Mouse (Mus musculus): ENCODE measurements around the gene Gramd1c. TPM values are rescaled to one million over a fixed set of nuclear protein-coding genes. Genes with fewer than 3 reads are reported as not detected.

The Gramd1c gene
- polyA plus RNA-seq, 1 experiment: not detected

GRCm38 (mm10) chr16:43958038-43958437 lies 105.1 kb downstream of the Gramd1c start:
- peaks cover 3% of the 10 kb centered on the region for H3K36me3 ChIP-seq (ENCODE audit: control insufficient read depth)
- TF ChIP-seq GATA1 (IDR thresholded peaks at IDR 0.05; ENCODE audit: low read length) (no peak), TAL1 (IDR thresholded peaks at IDR 0.05; ENCODE audit: low read length) (no peak)
- H3K9me3 ChIP-seq (ENCODE audit: control insufficient read depth, low read length): no peaks in the 10 kb centered on the region
- no peaks in the 10 kb centered on the region for H3K4me1 ChIP-seq (ENCODE audit: control insufficient read depth)
- no peak overlapping the region for H3K4me3 ChIP-seq (replicated peaks)
- no peaks in the 10 kb centered on the region for H3K27me3 ChIP-seq (ENCODE audit: control insufficient read depth)

- no peaks in the 10 kb centered on the region for H3K9me3 ChIP-seq (ENCODE audit: control insufficient read depth, low read length)
- no peak overlapping the region for H3K4me3 ChIP-seq (replicated peaks)
- H3K4me1 ChIP-seq (ENCODE audit: control insufficient read depth): no peaks in the 10 kb centered on the region
- H3K36me3 ChIP-seq (ENCODE audit: control insufficient read depth): no peaks in the 10 kb centered on the region; the same call in 1 of the 2 replicates
- H3K27me3 ChIP-seq (ENCODE audit: control insufficient read depth): no peaks in the 10 kb centered on the region
- TF ChIP-seq GATA1 (IDR thresholded peaks at IDR 0.05; ENCODE audit: low read length) (no peak), TAL1 (IDR thresholded peaks at IDR 0.05; ENCODE audit: low read length) (no peak)
Observed at GRCm38 (mm10) chr16:43954913-43955312, 108.2 kb downstream of the Gramd1c start.

- Histone ChIP-seq H3K36me3 (ENCODE audit: control insufficient read depth) (no peaks in the 10 kb centered on the region), H3K4me1 (ENCODE audit: control insufficient read depth) (no peaks in the 10 kb centered on the region), H3K27me3 (ENCODE audit: control insufficient read depth) (no peaks in the 10 kb centered on the region), H3K9me3 (ENCODE audit: control insufficient read depth, low read length) (no peaks in the 10 kb centered on the region), H3K4me3 (replicated peaks) (no peak overlapping the region)
- TF ChIP-seq GATA1 (IDR thresholded peaks at IDR 0.05; ENCODE audit: low read length): no peak
Observed at GRCm38 (mm10) chr16:43951591-43951990, 111.6 kb downstream of the Gramd1c start.

- H3K4me3 ChIP-seq (replicated peaks): no peak overlapping the region
- no peaks in the 10 kb centered on the region for H3K36me3 ChIP-seq (ENCODE audit: control insufficient read depth)
- no peaks in the 10 kb centered on the region for H3K27me3 ChIP-seq (ENCODE audit: control insufficient read depth)
- no peaks in the 10 kb centered on the region for H3K4me1 ChIP-seq (ENCODE audit: control insufficient read depth)
- no peaks in the 10 kb centered on the region for H3K9me3 ChIP-seq (ENCODE audit: control insufficient read depth, low read length)
- no peak for TF ChIP-seq GATA1 (IDR thresholded peaks at IDR 0.05; ENCODE audit: low read length)
- TF ChIP-seq TAL1 (IDR thresholded peaks at IDR 0.05; ENCODE audit: low read length): no peak
Observed at GRCm38 (mm10) chr16:43945869-43946268, 117.3 kb downstream of the Gramd1c start.

GRCm38 (mm10) chr16:43945351-43945750 lies 117.8 kb downstream of the Gramd1c start:
- no peaks in the 10 kb centered on the region for H3K36me3 ChIP-seq (ENCODE audit: control insufficient read depth)
- no peaks in the 10 kb centered on the region for H3K9me3 ChIP-seq (ENCODE audit: control insufficient read depth, low read length)
- TF ChIP-seq GATA1 (IDR thresholded peaks at IDR 0.05; ENCODE audit: low read length): no peak
- no peak for TF ChIP-seq TAL1 (IDR thresholded peaks at IDR 0.05; ENCODE audit: low read length)
- no peaks in the 10 kb centered on the region for H3K4me1 ChIP-seq (ENCODE audit: control insufficient read depth)
- no peak overlapping the region for H3K4me3 ChIP-seq (replicated peaks)
- H3K27me3 ChIP-seq (ENCODE audit: control insufficient read depth): no peaks in the 10 kb centered on the region

GRCm38 (mm10) chr16:43940846-43941245 lies 122.3 kb downstream of the Gramd1c start:
- H3K9me3 ChIP-seq (ENCODE audit: control insufficient read depth, low read length): no peaks in the 10 kb centered on the region
- H3K27me3 ChIP-seq (ENCODE audit: control insufficient read depth): no peaks in the 10 kb centered on the region
- H3K36me3 ChIP-seq (ENCODE audit: control insufficient read depth): no peaks in the 10 kb centered on the region
- no peaks in the 10 kb centered on the region for H3K4me1 ChIP-seq (ENCODE audit: control insufficient read depth)
- TF ChIP-seq TAL1 (IDR thresholded peaks at IDR 0.05; ENCODE audit: low read length) (no peak), GATA1 (IDR thresholded peaks at IDR 0.05; ENCODE audit: low read length) (no peak)
- H3K4me3 ChIP-seq (replicated peaks): no peak overlapping the region

- Histone ChIP-seq H3K36me3 (ENCODE audit: control insufficient read depth) (no peaks in the 10 kb centered on the region; the same call in 1 of the 2 replicates), H3K4me1 (ENCODE audit: control insufficient read depth) (no peaks in the 10 kb centered on the region), H3K9me3 (ENCODE audit: control insufficient read depth, low read length) (no peaks in the 10 kb centered on the region), H3K4me3 (replicated peaks) (no peak overlapping the region), H3K27me3 (ENCODE audit: control insufficient read depth) (no peaks in the 10 kb centered on the region)
- TF ChIP-seq GATA1 (IDR thresholded peaks at IDR 0.05; ENCODE audit: low read length): no peak
- no peak for TF ChIP-seq TAL1 (IDR thresholded peaks at IDR 0.05; ENCODE audit: low read length)
Observed at GRCm38 (mm10) chr16:43935892-43936291, 127.3 kb downstream of the Gramd1c start.

- Histone ChIP-seq H3K27me3 (ENCODE audit: control insufficient read depth) (no peaks in the 10 kb centered on the region), H3K4me3 (replicated peaks) (no peak overlapping the region)
- no peak for TF ChIP-seq GATA1 (IDR thresholded peaks at IDR 0.05; ENCODE audit: low read length)
- TF ChIP-seq TAL1 (IDR thresholded peaks at IDR 0.05; ENCODE audit: low read length): no peak
Observed at GRCm38 (mm10) chr16:43935367-43935766, 127.8 kb downstream of the Gramd1c start.

GRCm38 (mm10) chr16:43934856-43935255 lies 128.3 kb downstream of the Gramd1c start:
- H3K27me3 ChIP-seq (ENCODE audit: control insufficient read depth): no peaks in the 10 kb centered on the region
- H3K36me3 ChIP-seq (ENCODE audit: control insufficient read depth): no peaks in the 10 kb centered on the region; the same call in 1 of the 2 replicates
- no peaks in the 10 kb centered on the region for H3K9me3 ChIP-seq (ENCODE audit: control insufficient read depth, low read length)
- no peak overlapping the region for H3K4me3 ChIP-seq (replicated peaks)
- TF ChIP-seq TAL1 (IDR thresholded peaks at IDR 0.05; ENCODE audit: low read length) (no peak), GATA1 (IDR thresholded peaks at IDR 0.05; ENCODE audit: low read length) (no peak)
- no peaks in the 10 kb centered on the region for H3K4me1 ChIP-seq (ENCODE audit: control insufficient read depth)

More at GRCm38 (mm10) chr16:43935367-43935766, 127.8 kb downstream of the Gramd1c start:
- Histone ChIP-seq H3K36me3 (ENCODE audit: control insufficient read depth) (no peaks in the 10 kb centered on the region; the same call in 1 of the 2 replicates), H3K4me1 (ENCODE audit: control insufficient read depth) (no peaks in the 10 kb centered on the region), H3K9me3 (ENCODE audit: control insufficient read depth, low read length) (no peaks in the 10 kb centered on the region)

- TF ChIP-seq TAL1 (IDR thresholded peaks at IDR 0.05; ENCODE audit: low read length) (no peak), GATA1 (IDR thresholded peaks at IDR 0.05; ENCODE audit: low read length) (no peak)
- H3K9me3 ChIP-seq (ENCODE audit: control insufficient read depth, low read length): no peaks in the 10 kb centered on the region
- no peaks in the 10 kb centered on the region for H3K4me1 ChIP-seq (ENCODE audit: control insufficient read depth)
- H3K27me3 ChIP-seq (ENCODE audit: control insufficient read depth): no peaks in the 10 kb centered on the region
- H3K4me3 ChIP-seq (replicated peaks): no peak overlapping the region
- H3K36me3 ChIP-seq (ENCODE audit: control insufficient read depth): no peaks in the 10 kb centered on the region; the same call in 1 of the 2 replicates
Observed at GRCm38 (mm10) chr16:43933041-43933440, 130.1 kb downstream of the Gramd1c start.
